Mouse (Mus musculus) midbrain, embryonic 10.5 days (tissue): ENCODE data around the gene Gimap9. TPM values are rescaled to one million over a fixed set of nuclear protein-coding genes. Genes with fewer than 3 reads are reported as not detected.
"Not testable (repeated sequence)": the region's sequence is repeated elsewhere in the genome, so short reads cannot be mapped to it uniquely, and the experiment has no call there.

Source experiments
- DNase-seq: peaks from one replicate; pipeline ENCODE4 v3.0.0-alpha.2; 2017; ENCODE audit warnings: low spot score
- H3K27ac ChIP-seq: fragments of 300-500 bp; sonication (generic); replicated peaks from 2 replicates; pipeline ENCODE4 v1.5.1; 2016; ENCODE audit warnings: mild to moderate bottlenecking
- H3K27me3 ChIP-seq: fragments of 300-500 bp; sonication (generic); 2 replicates; pipeline ENCODE4 v1.6.1; 2016; ENCODE audit warnings: low read depth, mild to moderate bottlenecking; ENCODE audit not compliant: poor library complexity, severe bottlenecking
- H3K36me3 ChIP-seq: fragments of 300-500 bp; sonication (generic); 2 replicates; pipeline ENCODE4 v1.6.1; 2016; ENCODE audit warnings: mild to moderate bottlenecking, moderate library complexity
- H3K4me1 ChIP-seq: fragments of 300-500 bp; sonication (generic); 2 replicates; pipeline ENCODE4 v1.6.1; 2016
- H3K4me3 ChIP-seq: fragments of 300-500 bp; sonication (generic); 2 replicates; pipeline ENCODE4 v1.5.1; 2016; ENCODE audit warnings: mild to moderate bottlenecking, moderate library complexity
- H3K9me3 ChIP-seq: fragments of 300-500 bp; sonication (generic); replicated peaks from 2 replicates; pipeline ENCODE4 v1.6.1; 2016; ENCODE audit warnings: mild to moderate bottlenecking
- WGBS: fragments of 180-500 bp; shearing (Covaris S2); methylation state at CpG from one replicate; pipeline ENCODE4 v1.1.7; 2016; 5-methylcytosine and 5-hydroxymethylcytosine counted together
- polyA plus RNA-seq: library from polyadenylated mRNA; unstranded; fragments of >200 nt; fragmentation: Nextera tagmentation; extraction: Ambion mirVana; gene quantifications from 2 replicates; pipeline ENCODE4 v1.2.1, GENCODE M21; 2016

Gene Gimap9
- polyA plus RNA-seq, 1 experiment from 2014 or later, result 3.9 TPM

DNA sequence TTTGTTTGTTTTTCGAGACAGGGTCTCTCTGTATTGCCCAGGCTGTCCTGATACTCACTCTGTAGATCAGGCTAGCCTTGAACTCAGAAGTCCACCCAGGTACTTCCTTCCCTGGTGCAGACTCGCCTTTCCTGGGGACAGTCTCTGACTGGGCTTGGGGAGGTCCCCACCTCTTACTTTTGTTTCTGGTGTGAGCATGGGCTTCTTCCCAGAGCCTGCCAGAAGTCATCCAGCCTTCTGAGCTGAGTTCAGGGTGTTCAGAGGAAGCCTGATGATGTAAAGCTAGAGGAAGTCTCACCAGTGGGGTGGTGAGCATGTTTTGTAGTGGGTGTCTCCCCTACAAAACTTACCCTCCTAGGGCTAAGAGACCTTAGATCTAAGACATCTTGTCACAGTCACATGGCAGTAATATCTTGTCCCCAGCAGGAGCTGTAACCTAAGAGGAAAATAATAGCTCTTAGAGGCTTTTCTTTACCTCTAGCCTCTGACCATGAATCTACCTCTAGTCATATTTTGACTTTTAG, 6.4 kb upstream of the Gimap9 start:
- WGBS, result 79% methylated on average over 2 of the region's 2 CpGs
- H3K27ac ChIP-seq, result no peak overlapping the region
- H3K4me3 ChIP-seq, result no peak overlapping the region
- no peak for DNase-seq
- no peaks in the 10 kb centered on the region for H3K4me1 ChIP-seq
- H3K27me3 ChIP-seq, result no peaks in the 10 kb centered on the region
- no peaks in the 10 kb centered on the region for H3K36me3 ChIP-seq
- H3K9me3 ChIP-seq, result no peaks in the 10 kb centered on the region

DNA sequence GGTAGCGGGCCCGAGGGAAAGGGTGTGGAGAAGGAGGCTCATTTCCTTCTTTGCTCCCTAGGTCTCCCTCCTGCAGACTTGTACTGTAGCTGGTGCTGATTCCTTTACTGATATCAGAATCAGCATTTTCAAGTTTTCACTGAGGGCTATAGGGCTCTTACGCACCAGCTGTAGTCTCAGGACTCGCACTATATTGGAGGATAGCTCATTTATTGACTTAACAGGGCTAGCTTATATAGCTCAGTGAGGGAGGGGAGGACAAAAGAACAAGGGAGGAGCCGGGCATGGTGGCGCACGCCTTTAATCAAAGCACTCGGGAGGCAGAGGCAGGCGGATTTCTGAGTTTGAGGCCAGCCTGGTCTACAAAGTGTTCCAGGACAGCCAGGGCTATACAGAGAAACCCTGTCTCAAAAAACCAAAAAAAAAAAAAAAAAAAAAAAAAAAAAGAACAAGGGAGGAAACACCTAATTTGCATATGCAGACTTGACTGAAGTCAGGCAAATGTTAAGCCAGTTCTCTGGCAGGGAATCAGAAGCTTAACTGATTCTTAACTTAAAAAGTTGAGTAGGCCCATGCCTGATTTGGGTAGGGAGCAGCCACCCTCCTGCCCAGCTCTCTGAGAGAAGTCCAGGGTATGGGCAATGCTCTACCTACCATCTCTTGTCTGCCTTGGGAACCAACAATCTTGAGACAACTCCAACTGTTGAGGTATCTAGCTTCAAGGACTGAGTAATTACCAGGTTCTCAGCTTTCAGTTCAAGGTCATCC, 1.5 kb upstream of the Gimap9 start:
- Histone ChIP-seq H3K9me3 (no peaks in the 10 kb centered on the region), H3K4me1 (peaks cover 11% of the 10 kb centered on the region), H3K4me3 (no peak overlapping the region), H3K27me3 (no peaks in the 10 kb centered on the region), H3K36me3 (no peaks in the 10 kb centered on the region), H3K27ac (no peak overlapping the region)
- DNase-seq, result no peak
- WGBS, result 95% methylated on average over 9 of the region's 9 CpGs

DNA sequence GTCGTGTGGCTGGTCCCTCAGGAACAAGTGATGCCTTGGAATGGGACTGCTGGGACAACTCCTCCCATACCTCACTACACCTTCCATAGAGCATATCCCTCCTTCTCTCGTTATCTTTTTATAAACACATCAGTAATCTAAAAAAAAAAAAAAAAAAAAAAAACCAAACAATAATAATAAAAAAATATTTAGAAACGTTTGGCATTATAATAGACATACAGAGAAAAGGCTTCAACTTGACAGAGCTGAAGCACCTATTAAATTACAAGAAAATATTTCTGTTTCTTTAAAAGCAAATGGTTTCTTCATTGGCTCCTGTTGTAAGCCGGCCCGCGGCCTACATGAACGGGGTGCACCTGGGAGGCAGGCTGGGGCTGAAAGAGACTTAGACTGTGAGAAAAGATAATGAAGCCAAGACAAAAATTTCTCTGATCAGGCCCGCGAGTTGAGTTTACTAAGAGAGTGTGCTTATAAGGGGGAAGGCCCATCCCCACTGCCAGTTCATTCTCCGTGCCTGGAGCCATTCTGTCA, 464 bp upstream of the Gimap9 start:
- H3K27me3 ChIP-seq, result no peaks in the 10 kb centered on the region
- H3K9me3 ChIP-seq, result no peaks in the 10 kb centered on the region
- 47% methylated on average over 10 of the region's 10 CpGs for WGBS
- peak overlapping the region; percentile 34 for H3K4me3 ChIP-seq
- H3K4me1 ChIP-seq, result peaks cover 11% of the 10 kb centered on the region
- DNase-seq, result no peak
- H3K27ac ChIP-seq, result peak overlapping the region; percentile 63; the same call in 1 of the 2 replicates
- H3K36me3 ChIP-seq, result no peaks in the 10 kb centered on the region

DNA sequence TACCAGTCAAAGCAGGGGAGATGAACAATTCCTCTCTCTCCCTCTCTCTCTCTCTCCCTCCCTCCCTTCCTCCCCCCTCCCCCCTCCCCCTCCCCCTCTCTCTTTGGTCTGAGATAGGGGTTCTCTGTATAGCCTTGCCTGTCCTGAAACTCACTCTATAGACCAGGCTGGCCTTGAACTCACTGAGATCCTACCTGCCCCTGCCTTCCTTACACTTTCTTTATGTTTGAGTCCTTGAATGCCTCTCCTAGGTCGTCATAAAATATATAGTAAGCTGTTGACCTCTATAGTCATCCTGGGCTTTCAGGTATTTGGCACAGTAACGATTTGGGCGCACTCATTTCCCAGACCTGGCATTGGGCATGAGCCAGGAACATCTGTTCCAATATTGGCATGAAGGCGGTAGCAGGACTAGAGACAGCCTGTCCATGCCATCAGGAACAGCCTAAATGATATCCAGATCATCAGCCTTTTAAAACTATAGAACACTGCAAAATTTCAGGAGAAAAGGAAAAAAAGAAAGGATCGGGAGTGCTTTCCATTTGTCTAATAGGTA, 1.0 kb downstream of the Gimap9 start:
- Histone ChIP-seq H3K27ac (no peak overlapping the region), H3K36me3 (no peaks in the 10 kb centered on the region), H3K27me3 (no peaks in the 10 kb centered on the region), H3K4me1 (peaks cover 11% of the 10 kb centered on the region), H3K9me3 (no peaks in the 10 kb centered on the region), H3K4me3 (no peak overlapping the region)
- no peak for DNase-seq
- WGBS, result 86% methylated on average over 5 of the region's 5 CpGs

DNA sequence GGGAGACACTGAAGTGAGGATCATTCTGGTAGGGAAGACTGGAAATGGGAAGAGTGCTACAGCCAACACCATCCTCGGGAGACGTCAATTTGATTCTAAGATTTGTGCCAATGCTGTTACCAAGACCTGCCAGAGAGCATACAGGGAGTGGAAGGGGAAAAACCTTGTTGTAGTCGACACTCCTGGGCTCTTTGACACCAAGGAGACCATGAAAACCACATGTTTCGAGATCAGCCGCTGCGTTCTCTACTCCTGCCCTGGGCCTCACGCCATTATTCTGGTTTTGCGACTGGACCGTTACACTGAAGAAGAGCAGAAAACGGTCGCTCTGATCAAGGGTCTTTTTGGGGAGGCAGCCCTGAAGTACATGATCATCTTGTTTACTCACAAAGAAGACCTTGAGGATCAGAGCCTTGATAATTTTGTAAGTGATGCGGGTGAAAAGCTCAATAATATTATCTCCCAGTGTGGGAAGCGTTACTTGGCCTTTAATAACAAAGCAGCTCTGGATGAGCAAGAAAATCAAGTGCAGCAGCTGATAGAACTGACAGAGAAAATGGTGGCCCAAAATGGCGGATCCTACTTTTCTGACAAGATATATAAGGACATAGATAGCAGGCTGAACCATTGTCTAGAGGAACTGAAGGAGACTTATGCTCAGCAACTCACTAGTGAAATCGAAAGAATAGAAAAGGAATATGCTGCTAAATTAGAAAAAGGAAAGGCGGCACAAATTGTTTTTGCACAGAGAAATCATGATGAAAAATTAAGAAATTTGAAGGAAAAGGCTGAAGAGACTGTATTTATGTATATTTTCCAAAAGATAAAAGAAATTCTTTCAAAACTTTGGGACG, 1.8 kb downstream of the Gimap9 start:
- DNase-seq, result no peak
- no peak overlapping the region for H3K27ac ChIP-seq
- no peaks in the 10 kb centered on the region for H3K36me3 ChIP-seq
- H3K4me3 ChIP-seq, result no peak overlapping the region
- WGBS, result 93% methylated on average over 17 of the region's 17 CpGs
- peaks cover 11% of the 10 kb centered on the region for H3K4me1 ChIP-seq
- H3K27me3 ChIP-seq, result no peaks in the 10 kb centered on the region
- H3K9me3 ChIP-seq, result no peaks in the 10 kb centered on the region

DNA sequence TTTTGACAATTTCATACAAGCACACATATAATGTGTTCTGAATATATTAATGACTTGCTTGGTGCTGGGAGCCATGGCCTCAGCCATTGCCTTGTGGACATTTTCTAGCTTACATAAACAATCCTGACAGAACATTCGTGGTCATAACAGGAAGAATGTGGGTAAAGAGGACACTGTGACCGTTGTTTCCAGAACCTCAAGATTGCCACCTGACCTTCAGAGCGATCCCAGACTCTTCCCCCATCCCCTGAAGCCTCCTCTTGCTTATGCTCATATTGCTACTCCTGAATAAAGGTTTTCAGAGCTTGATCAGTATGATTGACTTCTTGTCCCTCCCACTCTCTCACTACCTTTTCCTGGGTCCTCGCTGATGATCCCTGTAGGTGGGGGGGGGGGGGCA, 2.5 kb downstream of the Gimap9 start:
- H3K4me1 ChIP-seq, result peaks cover 11% of the 10 kb centered on the region
- DNase-seq, result no peak
- no peaks in the 10 kb centered on the region for H3K27me3 ChIP-seq
- no peaks in the 10 kb centered on the region for H3K9me3 ChIP-seq
- no peak overlapping the region for H3K4me3 ChIP-seq
- H3K36me3 ChIP-seq, result no peaks in the 10 kb centered on the region
- H3K27ac ChIP-seq, result no peak overlapping the region
- WGBS, result 86% methylated on average over 4 of the region's 4 CpGs

DNA sequence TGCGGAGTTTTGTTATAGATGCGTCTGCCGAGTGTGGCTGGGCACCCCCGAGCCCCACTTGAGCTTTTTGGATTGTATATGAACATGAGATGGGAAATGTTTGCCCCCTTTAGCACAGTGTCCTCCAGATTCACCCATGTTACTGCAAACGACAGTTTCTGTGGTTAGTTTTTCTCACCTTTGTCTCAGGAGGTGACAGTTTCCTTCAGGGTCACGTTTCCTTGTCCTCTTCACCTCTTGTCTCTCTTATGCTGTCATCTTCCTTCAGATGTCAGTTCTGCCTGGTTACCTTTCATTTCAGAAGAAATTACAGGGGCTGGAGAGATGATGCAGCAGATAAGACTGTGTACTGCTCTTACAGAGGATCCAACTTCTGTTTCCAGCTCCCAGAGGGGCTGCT, 3.8 kb downstream of the Gimap9 start:
- H3K36me3 ChIP-seq, result no peaks in the 10 kb centered on the region
- H3K9me3 ChIP-seq, result no peaks in the 10 kb centered on the region
- peaks cover 11% of the 10 kb centered on the region for H3K4me1 ChIP-seq
- WGBS, result 86% methylated on average over 6 of the region's 6 CpGs
- H3K27me3 ChIP-seq, result no peaks in the 10 kb centered on the region
- DNase-seq, result no peak
- no peak overlapping the region for H3K4me3 ChIP-seq
- H3K27ac ChIP-seq, result no peak overlapping the region

DNA sequence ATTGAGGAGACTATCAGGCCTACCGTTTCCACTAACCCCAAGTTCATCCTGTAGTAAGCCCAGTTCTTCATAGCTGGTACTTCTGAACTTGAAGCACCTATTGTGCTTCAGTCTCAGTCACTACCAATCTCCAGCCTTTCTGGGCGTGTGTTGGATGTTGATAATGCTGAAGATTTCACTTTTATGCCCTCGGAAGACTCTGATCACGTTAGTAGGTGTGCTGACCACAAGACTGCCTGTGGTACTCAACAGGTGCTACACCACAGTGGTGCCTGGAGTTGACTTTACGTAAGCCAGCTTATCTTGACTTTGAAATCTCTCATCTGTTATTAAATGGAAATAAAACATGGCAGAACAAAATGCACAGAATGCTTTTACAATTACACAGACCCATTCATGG, 4.5 kb downstream of the Gimap9 start:
- no peak for DNase-seq
- no peaks in the 10 kb centered on the region for H3K36me3 ChIP-seq
- 81% methylated on average over 5 of the region's 5 CpGs for WGBS

DNA sequence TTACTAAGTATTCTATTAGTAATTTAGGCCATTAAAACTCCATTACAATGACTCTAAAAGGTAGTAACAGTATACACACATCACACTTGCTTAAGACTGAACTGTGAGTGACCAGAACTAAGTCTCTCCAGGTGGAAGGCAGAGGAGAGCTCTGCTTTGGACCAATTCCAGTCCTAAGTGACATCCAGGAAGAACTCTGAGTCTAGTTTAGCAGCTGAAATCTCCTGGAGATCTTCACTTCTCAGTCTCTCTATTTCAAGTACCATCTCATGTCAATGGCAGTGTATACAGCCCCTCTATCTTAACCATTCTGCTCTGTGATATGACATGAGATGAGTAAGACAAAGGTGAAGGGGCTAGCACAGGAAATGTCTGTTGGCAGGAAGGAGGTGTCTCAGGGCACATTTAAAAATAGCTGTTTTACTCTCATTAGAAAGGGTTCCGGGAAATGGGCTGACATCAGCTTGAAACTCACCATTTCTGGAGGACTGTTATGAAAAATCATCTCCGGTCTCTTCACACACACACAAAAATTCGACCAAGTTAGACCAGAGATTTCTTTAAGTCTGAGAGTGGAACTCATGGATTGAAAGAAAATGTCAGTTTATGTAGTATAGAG, 5.7 kb downstream of the Gimap9 start:
- no peaks in the 10 kb centered on the region for H3K36me3 ChIP-seq
- H3K9me3 ChIP-seq, result no peaks in the 10 kb centered on the region
- H3K4me3 ChIP-seq, result no peak overlapping the region
- H3K27me3 ChIP-seq, result no peaks in the 10 kb centered on the region
- peaks cover 3% of the 10 kb centered on the region; the same call in 1 of the 2 replicates for H3K4me1 ChIP-seq
- no peak overlapping the region for H3K27ac ChIP-seq
- 76% methylated on average over 3 of the region's 3 CpGs for WGBS
- no peak for DNase-seq

More for the DNA sequence above, 4.5 kb downstream of the Gimap9 start:
- Histone ChIP-seq H3K9me3 (no peaks in the 10 kb centered on the region), H3K4me1 (peaks cover 13% of the 10 kb centered on the region), H3K27me3 (no peaks in the 10 kb centered on the region), H3K4me3 (no peak overlapping the region), H3K27ac (no peak overlapping the region)

DNA sequence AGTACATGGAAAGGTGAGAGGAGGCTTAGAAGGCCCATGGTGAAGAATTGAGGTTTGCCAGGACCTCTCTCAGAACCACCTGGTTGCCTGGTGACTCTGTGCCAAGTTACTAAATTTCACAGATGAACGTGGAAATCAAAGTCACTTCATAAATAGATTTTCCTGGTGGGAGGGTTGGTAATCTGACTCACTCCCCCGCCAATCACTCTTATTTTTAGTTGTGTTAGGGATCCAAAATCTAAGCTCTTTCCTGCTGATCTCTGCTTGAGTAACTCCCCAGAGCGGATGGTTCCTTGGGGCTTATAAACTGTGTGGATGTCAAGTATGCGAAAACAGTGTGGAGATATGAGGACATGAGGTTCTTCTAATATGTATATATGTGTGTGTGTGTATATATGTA, 6.3 kb downstream of the Gimap9 start:
- 81% methylated on average over 4 of the region's 4 CpGs for WGBS
- H3K9me3 ChIP-seq, result no peaks in the 10 kb centered on the region
- no peak overlapping the region for H3K27ac ChIP-seq
- H3K27me3 ChIP-seq, result no peaks in the 10 kb centered on the region
- no peaks in the 10 kb centered on the region for H3K36me3 ChIP-seq
- DNase-seq, result no peak
- no peak overlapping the region for H3K4me3 ChIP-seq
- H3K4me1 ChIP-seq, result peaks cover 2% of the 10 kb centered on the region; the same call in 1 of the 2 replicates

DNA sequence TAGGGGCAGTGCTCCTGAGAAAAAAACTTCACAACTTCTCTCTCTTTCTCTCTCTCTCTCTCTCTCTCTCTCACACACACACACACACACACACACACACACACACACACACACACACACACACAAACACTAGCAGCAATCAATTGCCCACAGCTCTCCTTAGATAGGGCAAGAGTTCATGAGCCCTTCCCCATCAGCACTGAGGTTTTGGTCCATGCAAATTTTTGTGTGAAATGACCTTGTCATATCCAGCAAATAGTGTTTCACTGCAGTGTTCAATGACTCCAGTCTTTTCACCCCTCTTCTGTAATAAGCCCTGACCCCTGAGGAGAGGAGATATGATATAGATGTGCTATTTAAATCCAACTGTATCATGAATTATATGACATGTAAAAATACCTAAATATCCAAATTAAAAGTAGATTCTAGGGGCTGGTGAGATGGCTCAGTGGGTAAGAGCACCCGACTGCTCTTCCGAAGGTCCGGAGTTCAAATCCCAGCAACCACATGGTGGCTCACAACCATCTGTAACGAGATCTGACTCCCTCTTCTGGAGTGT, 7.4 kb downstream of the Gimap9 start:
- not testable (repeated sequence) for H3K4me3 ChIP-seq, H3K9me3 ChIP-seq, H3K36me3 ChIP-seq, H3K4me1 ChIP-seq, DNase-seq, H3K27ac ChIP-seq, H3K27me3 ChIP-seq
- 90% methylated on average over 4 of the region's 4 CpGs for WGBS

DNA sequence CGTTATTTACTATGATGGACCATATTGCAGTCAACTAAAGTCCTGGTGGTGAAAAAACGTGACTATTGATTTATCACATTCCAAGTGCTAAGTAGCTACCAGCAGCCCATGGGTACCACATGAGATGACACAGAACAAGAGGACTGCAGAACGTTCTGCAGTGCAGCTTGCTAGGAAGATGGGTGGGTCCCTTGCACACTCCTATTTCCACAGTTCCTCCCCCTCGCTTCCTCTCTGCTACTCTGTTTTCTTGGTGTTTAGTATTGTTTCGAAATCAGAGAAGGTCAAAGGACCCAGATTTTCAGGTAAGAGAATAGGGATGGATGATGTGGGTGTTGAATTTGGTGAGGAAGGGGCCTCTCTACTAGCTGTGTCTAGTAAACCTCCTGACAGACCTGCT, 8.4 kb downstream of the Gimap9 start, which contains the start of gene Gimap4:
Gimap4 (plus strand) TSS at position 231 of the 400 bp plus-strand sequence.
- H3K4me3 ChIP-seq, result no peak within 1 kb of the TSS
- peaks cover 2% of the 10 kb centered on the region; the same call in 1 of the 2 replicates for H3K4me1 ChIP-seq
- WGBS, result 75% methylated on average over 5 of the region's 5 CpGs
- DNase-seq, result no peak
- no peaks in the 10 kb centered on the region for H3K9me3 ChIP-seq
- no peaks in the 10 kb centered on the region for H3K36me3 ChIP-seq
- H3K27me3 ChIP-seq, result no peaks in the 10 kb centered on the region
- no peak within 1 kb of the TSS for H3K27ac ChIP-seq
